Mouse (Mus musculus) thymus, adult 2 months (tissue): ENCODE measurements around the gene Agk. TPM values are rescaled to one million over a fixed set of nuclear protein-coding genes. Genes with fewer than 3 reads are reported as not detected.

Source experiments
- DNase-seq: peaks from one replicate; pipeline ENCODE4 v3.0.0; 2021
- H3K27ac ChIP-seq: fragments of 200-500 bp; 2 replicates; pipeline ENCODE4 v1.5.1; 2012; ENCODE audit warnings: low read length, control low read depth; ENCODE audit not compliant: control insufficient read depth, insufficient read depth
- H3K27me3 ChIP-seq: fragments of 200-500 bp; 2 replicates; pipeline ENCODE4 v1.6.1; 2012; ENCODE audit warnings: mild to moderate bottlenecking, low read length, moderate library complexity, mixed read lengths; ENCODE audit not compliant: control insufficient read depth, insufficient read depth
- H3K36me3 ChIP-seq: fragments of 200-500 bp; 2 replicates; pipeline ENCODE4 v1.6.1; 2012; ENCODE audit warnings: mild to moderate bottlenecking, low read length, moderate library complexity; ENCODE audit not compliant: control insufficient read depth, insufficient read depth
- H3K4me1 ChIP-seq: fragments of 200-500 bp; replicated peaks from 2 replicates; pipeline ENCODE4 v1.6.1; 2012; ENCODE audit warnings: low read length; ENCODE audit not compliant: control insufficient read depth, insufficient read depth
- H3K4me3 ChIP-seq: fragments of 200-500 bp; 2 replicates; pipeline ENCODE4 v1.5.1; 2012; ENCODE audit warnings: mild to moderate bottlenecking, low read length, control low read depth, moderate library complexity; ENCODE audit not compliant: control insufficient read depth, insufficient read depth
- CTCF ChIP-seq: fragments of 200-500 bp; IDR thresholded peaks from 2 replicates; pipeline ENCODE4 v1.5.1; 2012; ENCODE audit warnings: mild to moderate bottlenecking, control low read depth, low read length, moderate library complexity, borderline replicate concordance; ENCODE audit not compliant: control insufficient read depth, poor library complexity, insufficient read depth; ENCODE audit errors: extremely low read depth
- POLR2A ChIP-seq: fragments of 200-500 bp; IDR thresholded peaks from 2 replicates; pipeline ENCODE4 v1.6.1; 2012; ENCODE audit warnings: mild to moderate bottlenecking, low read length, control low read depth, moderate library complexity; ENCODE audit not compliant: control insufficient read depth, poor library complexity, insufficient read depth; ENCODE audit errors: extremely low read depth
- WGBS: fragments of 180-500 bp; shearing (Covaris S2); methylation state at CpG from one replicate; pipeline ENCODE4 v1.1.7; 2018; 5-methylcytosine and 5-hydroxymethylcytosine counted together
- polyA plus RNA-seq: library from polyadenylated mRNA; depleted of rRNA; stranded (reverse); fragments of >200 nt; gene quantifications from 2 replicates; pipeline ENCODE4 v1.2.3, GENCODE M21; 2012

The Agk gene
- polyA plus RNA-seq, 1 experiment, result 18.9 TPM

DNA sequence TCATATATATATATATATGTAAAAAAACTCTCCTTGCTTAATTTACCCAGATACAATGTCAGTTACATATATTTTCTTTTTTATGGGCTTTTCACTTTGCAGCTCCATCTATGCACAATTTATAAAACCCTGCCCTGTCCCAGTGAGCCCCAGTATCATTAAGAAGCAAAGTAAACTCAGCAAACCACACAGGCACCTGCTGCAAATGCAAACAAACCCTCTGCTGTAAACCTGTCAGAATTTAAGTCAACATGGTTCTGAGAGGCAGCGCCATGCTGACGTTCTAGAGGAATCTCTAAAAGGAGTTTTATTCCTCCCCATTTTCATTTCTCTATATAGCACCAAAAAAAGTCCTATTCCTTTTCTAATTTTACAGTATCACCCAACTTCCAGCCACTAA lies 77.1 kb downstream of the Agk start:
- H3K27ac ChIP-seq, result no peak overlapping the region
- no peak overlapping the region for H3K4me3 ChIP-seq
- H3K27me3 ChIP-seq, result no peaks in the 10 kb centered on the region
- TF ChIP-seq CTCF (no peak), POLR2A (no peak)
- WGBS, result 98% methylated on average over 2 of the region's 2 CpGs
- H3K36me3 ChIP-seq, result peaks cover 30% of the 10 kb centered on the region; the same call in 1 of the 2 replicates
- no peaks in the 10 kb centered on the region for H3K4me1 ChIP-seq
- no peak for DNase-seq

GRCm38 (mm10) chr6:40403640-40404285 lies 78.8 kb downstream of the Agk start:
- 95% methylated on average over 4 of the region's 4 CpGs for WGBS
- Histone ChIP-seq H3K36me3 (peaks cover 29% of the 10 kb centered on the region; the same call in 1 of the 2 replicates), H3K4me1 (no peaks in the 10 kb centered on the region), H3K27ac (no peak overlapping the region), H3K4me3 (no peak overlapping the region), H3K27me3 (no peaks in the 10 kb centered on the region)
- DNase-seq, result no peak
- TF ChIP-seq CTCF (no peak), POLR2A (no peak)

- 67% methylated on average over 3 of the region's 3 CpGs for WGBS
- TF ChIP-seq POLR2A (no peak), CTCF (no peak)
- Histone ChIP-seq H3K4me1 (no peaks in the 10 kb centered on the region), H3K4me3 (no peak overlapping the region), H3K27ac (no peak overlapping the region), H3K27me3 (no peaks in the 10 kb centered on the region), H3K36me3 (peaks cover 10% of the 10 kb centered on the region; the same call in 1 of the 2 replicates)
- no peak for DNase-seq
These were observed 86.1 kb downstream of the Agk start for GRCm38 (mm10) chr6:40411085-40411484.

- DNase-seq, result no peak
- no peaks in the 10 kb centered on the region for H3K4me1 ChIP-seq
- TF ChIP-seq POLR2A (no peak), CTCF (no peak)
- no peaks in the 10 kb centered on the region for H3K27me3 ChIP-seq
- WGBS, result 97% methylated on average over 5 of the region's 5 CpGs
- no peak overlapping the region for H3K27ac ChIP-seq
- H3K36me3 ChIP-seq, result no peaks in the 10 kb centered on the region
- H3K4me3 ChIP-seq, result no peak overlapping the region
These were observed 88.1 kb downstream of the Agk start for GRCm38 (mm10) chr6:40413046-40413445.

DNA sequence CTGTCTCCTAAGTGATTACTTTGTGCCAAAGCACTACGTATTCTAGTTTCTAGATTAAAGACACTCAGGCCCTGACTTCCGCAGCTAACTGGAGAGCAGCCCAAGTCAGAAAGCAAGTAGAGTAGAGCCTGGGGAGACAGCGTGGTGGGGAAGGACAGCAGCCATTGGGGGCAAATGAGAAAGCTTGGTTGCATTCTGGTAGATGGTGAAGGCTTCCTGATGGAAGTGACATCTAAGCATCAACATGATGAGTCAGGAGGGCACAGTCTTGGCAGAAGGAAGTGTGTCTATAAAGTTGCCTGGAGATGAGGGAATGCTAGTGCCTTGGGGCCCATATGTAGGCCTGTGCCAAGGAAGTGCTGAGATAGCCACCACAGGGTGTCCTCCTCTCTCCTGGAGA lies 88.6 kb downstream of the Agk start:
- H3K27ac ChIP-seq, result no peak overlapping the region
- 94% methylated on average over 3 of the region's 3 CpGs for WGBS
- no peaks in the 10 kb centered on the region for H3K4me1 ChIP-seq

DNA sequence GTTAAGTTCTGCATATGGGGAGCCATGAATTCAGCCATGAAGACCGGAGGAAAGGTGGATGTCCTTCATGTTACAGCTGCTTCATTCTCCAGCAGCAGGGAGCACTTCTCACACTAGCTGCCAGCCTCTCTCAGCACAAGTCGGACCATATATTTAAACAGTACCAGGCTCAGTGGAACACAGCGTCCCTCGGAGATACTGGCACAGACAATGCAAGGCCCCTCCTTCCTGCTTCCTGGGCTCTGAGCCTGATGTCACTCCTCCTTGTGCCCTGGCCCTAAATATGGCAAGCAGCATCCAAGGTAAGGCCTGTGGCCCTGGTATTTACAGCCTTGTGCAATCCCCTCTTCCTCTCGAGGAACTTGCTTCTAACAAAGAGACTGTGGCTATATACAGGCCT lies 90.8 kb downstream of the Agk start:
- H3K27ac ChIP-seq, result no peak overlapping the region
- no peaks in the 10 kb centered on the region for H3K4me1 ChIP-seq
- no peak for DNase-seq
- H3K27me3 ChIP-seq, result no peaks in the 10 kb centered on the region
- 96% methylated on average over 5 of the region's 5 CpGs for WGBS
- TF ChIP-seq POLR2A, result no peak
- TF ChIP-seq CTCF, result no peak
- no peaks in the 10 kb centered on the region for H3K36me3 ChIP-seq
- H3K4me3 ChIP-seq, result no peak overlapping the region

More for the DNA sequence above, 88.6 kb downstream of the Agk start:
- Histone ChIP-seq H3K36me3 (no peaks in the 10 kb centered on the region), H3K27me3 (no peaks in the 10 kb centered on the region), H3K4me3 (no peak overlapping the region)
- TF ChIP-seq POLR2A (no peak), CTCF (no peak)
- no peak for DNase-seq

DNA sequence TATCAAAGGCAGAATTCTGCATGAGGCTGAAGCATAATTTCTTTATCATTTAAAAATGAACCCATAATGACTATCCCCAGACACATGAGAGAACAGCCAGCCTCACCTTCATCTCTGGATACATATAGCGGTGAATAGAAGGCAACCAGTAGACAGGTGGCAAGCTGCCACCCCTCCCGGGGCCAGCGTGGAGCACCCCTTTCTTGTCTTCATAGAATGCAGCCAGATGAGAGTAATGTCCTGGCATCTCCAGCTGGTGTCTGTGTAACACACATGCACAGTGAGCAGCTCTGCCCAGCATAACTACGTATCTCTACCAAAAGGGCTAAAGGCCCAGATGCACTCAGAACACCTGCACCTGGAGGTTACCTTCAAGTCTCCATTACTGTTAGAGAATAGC lies 93.4 kb downstream of the Agk start:
- WGBS, result 97% methylated on average over 4 of the region's 4 CpGs
- no peak for DNase-seq
- H3K27me3 ChIP-seq, result no peaks in the 10 kb centered on the region
- no peak for TF ChIP-seq POLR2A
- no peak for TF ChIP-seq CTCF
- no peak overlapping the region for H3K27ac ChIP-seq
- H3K36me3 ChIP-seq, result no peaks in the 10 kb centered on the region
- H3K4me1 ChIP-seq, result no peaks in the 10 kb centered on the region
- no peak overlapping the region for H3K4me3 ChIP-seq
